Mouse (Mus musculus) adipocyte (in vitro differentiated cells): ENCODE data around the gene A530032D15Rik.
"Not testable (repeated sequence)": the region's sequence is repeated elsewhere in the genome, so short reads cannot be mapped to it uniquely, and the experiment has no call there.

ENCODE experiments used
- DNase-seq: peaks from one replicate; pipeline ENCODE4 v3.0.0-alpha.2; 2016; ENCODE audit warnings: low spot score

The A530032D15Rik gene

DNA sequence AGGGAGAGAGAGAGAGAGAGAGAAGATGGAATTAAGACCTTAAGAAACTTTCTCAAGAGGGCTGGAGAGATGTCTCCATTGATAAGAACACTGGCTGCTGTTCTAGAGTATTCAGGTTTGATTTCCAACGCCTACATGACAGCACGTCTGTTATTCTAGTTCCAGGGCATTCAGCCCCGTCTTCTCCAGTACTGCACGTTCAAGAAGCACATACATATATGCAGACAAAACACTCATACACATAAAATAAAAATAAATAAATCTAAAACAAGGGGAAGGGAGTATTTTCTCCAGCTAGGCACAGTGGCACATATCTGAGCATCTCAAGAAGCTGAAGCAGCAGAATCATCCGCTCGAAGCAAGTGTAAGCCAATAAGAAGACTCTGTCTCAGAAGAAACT, 73.9 kb downstream of the A530032D15Rik start:
- DNase-seq: not testable (repeated sequence)

- DNase-seq: not testable (repeated sequence)
These were observed 75.3 kb downstream of the A530032D15Rik start for GRCm38 (mm10) chr1:85034394-85034793.

GRCm38 (mm10) chr1:85033616-85034015, 76.0 kb downstream of the A530032D15Rik start:
- DNase-seq: not testable (repeated sequence)
